Mouse (Mus musculus) lung, postnatal 0 days (tissue): ENCODE results near the gene B3galnt2. TPM values are rescaled to one million over a fixed set of nuclear protein-coding genes. Genes with fewer than 3 reads are reported as not detected.
"Not testable (repeated sequence)": the region's sequence is repeated elsewhere in the genome, so short reads cannot be mapped to it uniquely, and the experiment has no call there.

Source experiments
- ATAC-seq: fragments of 200-750 bp; cut with Nextera tagmentation; 2 replicates; pipeline ENCODE4 v1.8.0; 2017; ENCODE audit warnings: moderate library complexity
- DNase-seq: peaks from one replicate; pipeline ENCODE4 v3.0.0-alpha.2; 2016; ENCODE audit warnings: low spot score
- H3K27ac ChIP-seq: fragments of 300-500 bp; sonication (generic); 2 replicates; pipeline ENCODE4 v1.5.1; 2014; ENCODE audit warnings: antibody characterized with exemption, mild to moderate bottlenecking, low read length, mixed read lengths
- H3K27me3 ChIP-seq: fragments of 300-500 bp; sonication (generic); replicated peaks from 2 replicates; pipeline ENCODE4 v1.6.1; 2014; ENCODE audit warnings: low read length, mixed read lengths; ENCODE audit not compliant: insufficient read depth
- H3K36me3 ChIP-seq: fragments of 300-500 bp; sonication (generic); 2 replicates; pipeline ENCODE4 v1.6.1; 2014; ENCODE audit warnings: low read length, mixed read lengths; ENCODE audit not compliant: insufficient read depth
- H3K4me1 ChIP-seq: fragments of 300-500 bp; sonication (generic); 2 replicates; pipeline ENCODE4 v1.6.1; 2014; ENCODE audit warnings: antibody characterized with exemption, low read depth, low read length, mixed read lengths; ENCODE audit not compliant: insufficient read depth
- H3K4me2 ChIP-seq: fragments of 300-500 bp; sonication (generic); replicated peaks from 2 replicates; pipeline ENCODE4 v1.6.1; 2014; ENCODE audit warnings: low read depth, mild to moderate bottlenecking, low read length, moderate library complexity, mixed read lengths
- H3K4me3 ChIP-seq: fragments of 300-500 bp; sonication (generic); 2 replicates; pipeline ENCODE4 v1.5.1; 2014; ENCODE audit warnings: low read depth, low read length
- H3K9ac ChIP-seq: fragments of 300-500 bp; sonication (generic); replicated peaks from 2 replicates; pipeline ENCODE4 v1.6.1; 2014; ENCODE audit warnings: low read depth, mild to moderate bottlenecking
- H3K9me3 ChIP-seq: fragments of 300-500 bp; sonication (generic); 2 replicates; pipeline ENCODE4 v1.6.1; 2016; ENCODE audit warnings: low read length, mixed read lengths
- CTCF ChIP-seq: IDR thresholded peaks from 2 replicates; pipeline ENCODE4 v1.5.1; 2016; ENCODE audit warnings: antibody characterized with exemption, mild to moderate bottlenecking
- EP300 ChIP-seq: IDR thresholded peaks from 2 replicates; pipeline ENCODE4 v1.6.1; 2016; ENCODE audit warnings: antibody characterized with exemption, mild to moderate bottlenecking, control low read depth
- WGBS: fragments of 180-500 bp; shearing (Covaris S2); extraction: QIAGEN DNeasy Blood & Tissue Kit; methylation state at CpG from one replicate; pipeline ENCODE4 v1.1.7; 2014; 5-methylcytosine and 5-hydroxymethylcytosine counted together
- polyA plus RNA-seq: library from polyadenylated mRNA; unstranded; fragments of >200 nt; fragmentation: Nextera tagmentation; extraction: Ambion mirVana; gene quantifications from 2 replicates; pipeline ENCODE4 v1.2.1, GENCODE M21; 2015

The B3galnt2 gene
- polyA plus RNA-seq, 1 experiment from 2014 or later, result 19.4 TPM

DNA sequence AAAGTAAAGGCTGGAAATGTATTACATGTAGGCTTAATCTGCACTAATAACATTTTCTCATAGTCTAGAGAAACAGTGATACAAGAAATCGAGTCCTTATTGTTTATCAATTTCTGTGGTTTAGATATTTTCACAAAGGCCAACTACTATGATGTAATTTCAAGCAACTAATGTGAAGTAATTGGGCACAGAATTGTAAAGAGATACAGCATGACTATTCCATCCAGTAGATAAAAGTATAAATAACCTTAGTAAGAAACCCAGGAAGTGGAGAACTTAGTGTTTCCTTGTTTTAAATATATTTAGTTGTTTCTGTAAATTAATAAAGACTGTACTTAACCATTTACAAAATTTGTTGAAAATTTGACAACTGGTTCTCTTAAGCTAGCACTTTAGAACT lies 15.5 kb downstream of the B3galnt2 start:
- H3K27me3 ChIP-seq, result no peaks in the 10 kb centered on the region
- H3K9me3 ChIP-seq, result no peaks in the 10 kb centered on the region
- no peak overlapping the region for H3K9ac ChIP-seq
- no peak overlapping the region for H3K4me2 ChIP-seq
- no peak overlapping the region for H3K27ac ChIP-seq
- H3K4me1 ChIP-seq, result no peaks in the 10 kb centered on the region
- H3K36me3 ChIP-seq, result peaks cover 9% of the 10 kb centered on the region
- ATAC-seq (no peak), DNase-seq (no peak)
- H3K4me3 ChIP-seq, result no peak overlapping the region
- no peak for TF ChIP-seq CTCF
- no peak for TF ChIP-seq EP300
- 77% methylated on average over 1 of the region's 1 CpGs for WGBS

DNA sequence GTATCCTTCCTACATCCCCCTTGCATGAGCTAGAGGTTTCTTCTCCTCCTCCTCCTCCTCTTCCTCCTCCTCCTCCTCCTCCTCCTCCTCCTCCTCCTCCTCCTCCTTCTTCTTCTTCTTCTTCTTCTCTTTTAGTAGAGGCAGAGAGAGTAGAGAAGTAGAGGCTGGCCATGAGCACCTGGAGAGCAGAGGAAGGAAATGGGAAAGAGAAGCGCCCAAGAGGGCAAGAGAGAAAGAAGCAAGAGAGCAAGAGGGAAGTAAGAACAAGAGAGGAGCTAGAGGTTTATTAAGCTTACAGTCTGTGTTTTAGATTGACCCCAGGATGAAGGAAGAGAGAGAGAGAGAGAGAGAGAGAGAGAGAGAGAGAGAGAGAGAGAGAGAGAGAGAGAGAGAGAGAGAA lies 27.6 kb downstream of the B3galnt2 start:
- not testable (repeated sequence) for H3K9me3 ChIP-seq, H3K36me3 ChIP-seq, H3K4me1 ChIP-seq, H3K27me3 ChIP-seq, DNase-seq, H3K4me3 ChIP-seq, H3K9ac ChIP-seq, H3K4me2 ChIP-seq, H3K27ac ChIP-seq, ATAC-seq
- 85% methylated on average over 1 of the region's 1 CpGs for WGBS

DNA sequence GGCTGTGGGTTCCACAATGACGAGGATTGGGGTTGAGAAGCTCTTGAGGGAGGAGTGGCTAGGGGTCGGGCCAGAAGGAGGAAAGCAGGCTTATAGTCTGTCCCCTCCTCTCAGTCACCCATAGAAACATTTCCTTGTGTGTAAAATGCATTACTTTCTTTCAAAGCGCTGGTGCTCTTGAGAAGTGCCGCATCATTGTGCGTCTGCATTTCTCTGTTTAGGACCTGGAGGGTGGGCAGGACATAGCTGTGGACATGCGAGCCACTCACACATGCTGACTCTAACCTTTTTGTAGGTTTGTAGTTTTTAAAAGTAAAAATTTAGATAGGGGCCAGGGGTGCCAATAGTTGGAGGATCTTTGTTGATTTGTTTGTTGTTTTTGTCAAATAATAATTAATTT lies 29.3 kb downstream of the B3galnt2 start:
- ATAC-seq, result no peak
- Histone ChIP-seq H3K27me3 (no peaks in the 10 kb centered on the region), H3K4me2 (no peak overlapping the region), H3K36me3 (no peaks in the 10 kb centered on the region; the same call in 1 of the 2 replicates), H3K9me3 (no peaks in the 10 kb centered on the region), H3K27ac (no peak overlapping the region), H3K4me1 (no peaks in the 10 kb centered on the region), H3K9ac (no peak overlapping the region), H3K4me3 (no peak overlapping the region)
- 80% methylated on average over 6 of the region's 6 CpGs for WGBS
- TF ChIP-seq EP300, result no peak
- TF ChIP-seq CTCF, result no peak
- no peak for DNase-seq

DNA sequence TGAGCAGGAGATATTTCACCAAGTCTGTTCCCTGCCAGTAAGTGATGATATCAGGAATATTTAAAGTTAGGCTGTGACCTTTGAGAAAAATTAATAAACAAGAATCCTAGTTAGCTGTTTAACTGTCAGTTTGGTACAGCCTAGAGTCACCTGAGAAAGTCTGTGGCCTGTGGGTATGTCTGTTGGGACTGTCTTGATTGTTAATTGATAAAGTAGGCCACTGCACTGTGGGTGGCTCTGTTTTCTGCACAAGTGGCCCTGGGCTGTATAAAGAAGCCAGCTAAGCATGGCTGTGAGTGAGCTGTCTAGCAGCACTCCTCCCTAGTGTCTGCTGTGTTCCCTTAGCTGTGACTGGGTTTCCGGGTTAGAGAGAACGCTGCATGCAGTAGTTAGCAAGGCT lies 34.9 kb downstream of the B3galnt2 start:
- no peaks in the 10 kb centered on the region for H3K27me3 ChIP-seq
- no peak overlapping the region for H3K4me2 ChIP-seq
- DNase-seq, result no peak
- H3K27ac ChIP-seq, result no peak overlapping the region
- H3K9me3 ChIP-seq, result no peaks in the 10 kb centered on the region
- WGBS, result 72% methylated on average over 2 of the region's 2 CpGs
- no peaks in the 10 kb centered on the region for H3K4me1 ChIP-seq
- H3K9ac ChIP-seq, result no peak overlapping the region
- H3K4me3 ChIP-seq, result no peak overlapping the region
- no peak for TF ChIP-seq CTCF
- no peak for TF ChIP-seq EP300
- ATAC-seq, result no peak
- H3K36me3 ChIP-seq, result peaks cover 5% of the 10 kb centered on the region

DNA sequence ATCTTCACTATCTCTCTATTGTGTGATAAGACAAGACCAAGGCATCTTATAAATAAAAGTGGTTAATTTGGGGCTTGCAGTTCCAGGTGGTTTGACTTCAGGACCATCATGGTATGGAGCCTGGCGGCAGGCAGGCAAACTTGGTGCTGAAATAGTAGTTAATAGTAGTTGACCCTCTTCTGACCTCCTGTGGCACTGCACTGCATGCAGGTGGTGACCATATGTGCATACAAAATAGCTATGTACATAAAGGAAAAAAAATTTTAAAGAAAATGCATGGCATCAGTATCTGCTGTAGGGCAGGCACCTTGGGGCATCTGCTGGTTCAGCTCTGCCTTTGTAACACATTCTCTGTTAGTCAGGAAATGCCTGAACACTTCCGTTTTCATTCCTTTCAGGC lies 36.1 kb downstream of the B3galnt2 start:
- Histone ChIP-seq H3K4me3 (no peak overlapping the region), H3K36me3 (peaks cover 12% of the 10 kb centered on the region), H3K9ac (no peak overlapping the region), H3K9me3 (no peaks in the 10 kb centered on the region), H3K4me2 (no peak overlapping the region), H3K27ac (no peak overlapping the region), H3K27me3 (no peaks in the 10 kb centered on the region), H3K4me1 (no peaks in the 10 kb centered on the region)
- DNase-seq (no peak), ATAC-seq (no peak)
- no peak for TF ChIP-seq EP300
- TF ChIP-seq CTCF, result no peak
- WGBS, result 71% methylated on average over 2 of the region's 2 CpGs

DNA sequence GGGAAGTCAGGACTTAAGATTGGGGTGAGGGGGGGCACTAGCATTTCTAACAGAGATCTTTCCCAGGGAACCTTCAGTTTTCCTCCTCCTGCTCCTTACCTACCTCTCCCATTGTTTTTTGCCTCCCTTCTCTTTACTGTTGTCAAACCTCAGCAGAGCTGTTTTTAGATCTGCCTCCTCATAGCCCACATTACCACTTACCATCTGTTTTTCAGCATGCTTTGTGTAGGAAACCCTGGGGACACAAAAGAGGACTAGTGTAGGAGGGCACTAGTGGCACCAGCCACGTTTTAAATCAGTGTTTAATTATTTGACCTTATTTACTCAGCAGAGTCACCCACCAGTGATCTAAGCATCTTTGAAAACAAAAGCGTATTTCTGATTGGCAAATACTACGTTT lies 38.8 kb downstream of the B3galnt2 start:
- DNase-seq, result no peak
- TF ChIP-seq CTCF (no peak), EP300 (no peak)
- no peak overlapping the region for H3K9ac ChIP-seq
- no peak for ATAC-seq
- no peak overlapping the region for H3K27ac ChIP-seq
- H3K4me3 ChIP-seq, result no peak overlapping the region
- no peaks in the 10 kb centered on the region for H3K9me3 ChIP-seq
- WGBS, result 74% methylated on average over 3 of the region's 3 CpGs
- no peak overlapping the region for H3K4me2 ChIP-seq
- H3K36me3 ChIP-seq, result peaks cover 14% of the 10 kb centered on the region
- no peaks in the 10 kb centered on the region for H3K4me1 ChIP-seq
- no peaks in the 10 kb centered on the region for H3K27me3 ChIP-seq

DNA sequence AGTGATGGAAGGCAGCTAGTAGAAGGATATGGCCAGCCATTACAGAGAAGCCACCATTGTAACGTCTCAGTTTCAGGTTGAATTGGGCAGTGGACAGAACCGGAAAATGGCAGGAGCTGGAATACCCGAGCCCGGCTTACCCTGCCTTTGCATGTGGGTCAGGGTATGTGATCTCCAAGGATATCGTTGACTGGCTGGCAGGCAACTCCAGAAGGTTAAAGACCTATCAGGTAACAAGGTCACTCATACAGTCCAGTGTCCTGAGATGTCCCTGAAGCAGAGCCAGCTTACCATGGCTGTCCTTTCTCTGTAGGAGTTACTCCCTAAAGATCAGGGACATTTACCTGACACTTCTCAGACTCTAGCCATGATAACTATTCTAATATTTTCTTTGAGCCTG lies 40.8 kb downstream of the B3galnt2 start:
- ATAC-seq, result no peak
- no peak overlapping the region for H3K4me2 ChIP-seq
- 89% methylated on average over 5 of the region's 5 CpGs for WGBS
- no peaks in the 10 kb centered on the region for H3K4me1 ChIP-seq
- H3K27ac ChIP-seq, result no peak overlapping the region
- H3K4me3 ChIP-seq, result no peak overlapping the region
- H3K9me3 ChIP-seq, result no peaks in the 10 kb centered on the region
- TF ChIP-seq CTCF, result no peak
- TF ChIP-seq EP300, result no peak
- H3K9ac ChIP-seq, result no peak overlapping the region
- H3K27me3 ChIP-seq, result no peaks in the 10 kb centered on the region
- peaks cover 24% of the 10 kb centered on the region for H3K36me3 ChIP-seq
- no peak for DNase-seq
